Mouse (Mus musculus) hindbrain, postnatal 0 days (tissue): ENCODE measurements at regions not wholly inside any gene's neighbourhood (a gene's known extent, or its start where the extent isn't known, plus 50 kb on each side); places are given as distances from the start of the nearest gene placed in this dataset.

Experiments used
- ATAC-seq: fragments of 200-750 bp; cut with Nextera tagmentation; 2 replicates; pipeline ENCODE4 v1.8.0; 2017; ENCODE audit warnings: mild to moderate bottlenecking, moderate TSS enrichment, moderate library complexity
- DNase-seq: peaks from one replicate; pipeline ENCODE4 v3.0.0-alpha.2; 2015; ENCODE audit warnings: low spot score
- H3K27ac ChIP-seq: fragments of 300-500 bp; sonication (generic); 2 replicates; pipeline ENCODE4 v1.5.1; 2014; ENCODE audit warnings: mild to moderate bottlenecking
- H3K27me3 ChIP-seq: fragments of 300-500 bp; sonication (generic); 2 replicates; pipeline ENCODE4 v1.6.1; 2014; ENCODE audit warnings: low read length, mixed read lengths; ENCODE audit not compliant: insufficient read depth
- H3K36me3 ChIP-seq: fragments of 300-500 bp; sonication (generic); 2 replicates; pipeline ENCODE4 v1.6.1; 2014; ENCODE audit warnings: low read length, mixed read lengths; ENCODE audit not compliant: insufficient read depth
- H3K4me1 ChIP-seq: fragments of 300-500 bp; sonication (generic); 2 replicates; pipeline ENCODE4 v1.6.1; 2014; ENCODE audit warnings: antibody characterized with exemption, low read length, mixed read lengths; ENCODE audit not compliant: insufficient read depth
- H3K4me2 ChIP-seq: fragments of 300-500 bp; sonication (generic); 2 replicates; pipeline ENCODE4 v1.6.1; 2014; ENCODE audit warnings: low read depth, mild to moderate bottlenecking, low read length, moderate library complexity, mixed read lengths
- H3K4me3 ChIP-seq: fragments of 300-500 bp; sonication (generic); 2 replicates; pipeline ENCODE4 v1.5.1; 2014; ENCODE audit warnings: low read length
- H3K9ac ChIP-seq: fragments of 300-500 bp; sonication (generic); replicated peaks from 2 replicates; pipeline ENCODE4 v1.6.1; 2014; ENCODE audit warnings: mild to moderate bottlenecking, low read length, moderate library complexity, mixed read lengths
- H3K9me3 ChIP-seq: fragments of 300-500 bp; sonication (generic); 2 replicates; pipeline ENCODE4 v1.6.1; 2016; ENCODE audit warnings: low read length, mixed read lengths
- CTCF ChIP-seq: IDR thresholded peaks from 2 replicates; pipeline ENCODE4 v1.5.1; 2016; ENCODE audit warnings: antibody characterized with exemption, control low read depth, low read depth
- WGBS: fragments of 180-500 bp; shearing (Covaris S2); extraction: QIAGEN DNeasy Blood & Tissue Kit; methylation state at CpG from one replicate; pipeline ENCODE4 v1.1.7; 2014; 5-methylcytosine and 5-hydroxymethylcytosine counted together

GRCm38 (mm10) chr2:170252255-170253034, 104.5 kb upstream of the Zfp217 start:
- H3K4me1 ChIP-seq = no peaks in the 10 kb centered on the region
- DNase-seq (peak; percentile 21), ATAC-seq (no peak)
- H3K9ac ChIP-seq = no peak overlapping the region
- TF ChIP-seq CTCF = no peak
- H3K36me3 ChIP-seq = no peaks in the 10 kb centered on the region
- no peaks in the 10 kb centered on the region for H3K9me3 ChIP-seq
- H3K27ac ChIP-seq = no peak overlapping the region
- H3K27me3 ChIP-seq = no peaks in the 10 kb centered on the region
- no peak overlapping the region for H3K4me3 ChIP-seq
- WGBS = 59% methylated on average over 14 of the region's 14 CpGs
- no peak overlapping the region for H3K4me2 ChIP-seq

DNA sequence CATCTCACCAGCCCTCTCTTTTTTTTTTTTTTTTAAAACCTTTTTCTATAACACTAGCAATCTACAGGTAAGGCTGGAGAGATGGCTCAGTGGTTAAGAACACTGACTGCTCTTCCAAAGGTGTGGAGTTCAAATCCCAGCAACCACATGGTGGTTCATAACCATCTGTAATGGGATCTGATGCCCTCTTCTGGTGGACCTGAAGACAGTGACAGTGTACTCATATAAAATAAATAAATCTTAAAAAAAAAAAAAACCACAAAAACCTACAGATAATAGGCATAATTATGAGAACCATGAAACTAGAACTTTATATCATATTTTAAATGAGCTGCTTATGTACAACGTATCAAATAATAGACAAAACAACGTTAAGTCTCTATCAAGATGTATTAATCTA, 102.8 kb upstream of the Zfp217 start:
- Histone ChIP-seq H3K4me2 (no peak overlapping the region), H3K9ac (no peak overlapping the region), H3K4me1 (no peaks in the 10 kb centered on the region), H3K4me3 (no peak overlapping the region), H3K27ac (no peak overlapping the region), H3K36me3 (no peaks in the 10 kb centered on the region), H3K9me3 (no peaks in the 10 kb centered on the region), H3K27me3 (no peaks in the 10 kb centered on the region)
- DNase-seq (no peak), ATAC-seq (no peak)
- no peak for TF ChIP-seq CTCF
- 94% methylated on average over 2 of the region's 2 CpGs for WGBS

DNA sequence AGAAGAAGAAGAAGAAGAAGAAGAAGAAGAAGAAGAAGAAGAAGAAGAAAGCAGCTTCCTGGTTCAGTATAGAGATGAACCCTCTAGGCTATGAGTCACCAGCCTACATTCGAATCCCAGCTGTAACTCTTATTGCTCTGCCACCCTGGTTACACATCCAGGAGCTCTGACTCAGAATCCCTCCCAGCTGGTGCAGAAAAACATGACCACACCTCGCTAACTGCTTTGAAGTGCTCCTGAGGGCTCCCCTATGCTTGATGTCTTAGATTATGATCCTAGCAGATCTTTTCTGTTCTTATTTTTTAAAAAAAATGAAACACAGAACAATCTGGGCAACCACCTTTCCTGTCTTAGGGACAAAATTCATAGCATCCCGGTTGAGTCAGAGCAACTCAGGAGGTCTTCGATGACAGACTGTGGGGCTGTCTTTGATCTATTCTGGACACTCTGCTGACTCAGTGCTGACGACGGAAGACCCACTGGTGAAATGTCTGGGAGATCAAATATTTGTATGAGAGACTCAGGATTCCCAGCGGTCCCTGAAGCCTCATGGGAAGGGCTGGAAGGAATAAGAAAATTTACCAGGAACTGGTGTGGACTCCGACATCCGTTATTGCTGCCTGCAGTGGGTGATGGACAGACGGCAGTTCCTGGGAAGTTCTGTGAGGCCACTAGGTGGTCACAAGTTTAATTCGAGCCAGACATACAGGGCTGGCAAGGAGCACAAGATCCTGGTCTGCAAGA, 100.0 kb upstream of the Zfp217 start:
- H3K4me1 ChIP-seq = no peaks in the 10 kb centered on the region
- H3K9me3 ChIP-seq = no peaks in the 10 kb centered on the region
- no peak for TF ChIP-seq CTCF
- no peaks in the 10 kb centered on the region for H3K36me3 ChIP-seq
- no peak overlapping the region for H3K9ac ChIP-seq
- no peaks in the 10 kb centered on the region for H3K27me3 ChIP-seq
- ATAC-seq (no peak), DNase-seq (no peak)
- H3K4me3 ChIP-seq = no peak overlapping the region
- no peak overlapping the region for H3K4me2 ChIP-seq
- no peak overlapping the region for H3K27ac ChIP-seq
- WGBS = 71% methylated on average over 11 of the region's 11 CpGs

DNA sequence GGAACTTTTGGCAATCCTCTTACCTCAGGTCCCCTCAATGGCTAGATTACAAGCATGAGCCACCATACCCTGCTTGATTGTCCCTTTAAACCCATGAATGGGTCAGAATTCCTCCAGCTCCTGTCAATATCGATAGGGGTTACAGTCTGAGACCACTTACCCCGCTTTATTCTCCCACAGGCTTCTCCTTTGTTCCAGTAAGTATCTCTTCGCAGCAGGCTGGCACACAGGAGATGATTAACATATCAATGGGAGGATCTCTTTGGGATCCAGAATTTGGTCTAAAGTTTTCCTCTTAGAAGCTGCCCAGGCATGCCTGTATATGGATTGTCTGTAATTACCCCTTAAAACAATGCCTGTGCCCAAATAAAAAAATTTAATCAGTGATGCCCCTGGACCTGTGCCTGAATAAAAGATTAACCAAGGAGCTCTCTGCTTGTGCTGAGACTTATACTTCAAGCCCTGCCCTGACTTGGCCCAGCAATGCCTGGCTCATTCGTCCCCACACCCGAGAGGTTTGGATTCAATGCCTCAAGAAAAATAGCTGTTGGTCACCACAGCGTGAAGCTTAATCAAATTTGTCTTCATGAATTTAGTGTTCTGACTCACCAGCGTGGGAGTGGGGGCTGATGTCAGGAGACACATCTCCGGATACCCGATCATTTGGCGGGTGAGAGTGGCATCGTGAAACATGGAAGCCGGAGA, 97.9 kb upstream of the Zfp217 start:
- Histone ChIP-seq H3K4me1 (no peaks in the 10 kb centered on the region), H3K27me3 (no peaks in the 10 kb centered on the region), H3K27ac (no peak overlapping the region), H3K36me3 (no peaks in the 10 kb centered on the region), H3K9me3 (no peaks in the 10 kb centered on the region), H3K4me3 (no peak overlapping the region), H3K4me2 (peak overlapping the region; percentile 17; the same call in 1 of the 2 replicates), H3K9ac (no peak overlapping the region)
- 13% methylated on average over 12 of the region's 12 CpGs for WGBS
- TF ChIP-seq CTCF = no peak
- ATAC-seq = no peak
- peak; percentile 22 for DNase-seq

DNA sequence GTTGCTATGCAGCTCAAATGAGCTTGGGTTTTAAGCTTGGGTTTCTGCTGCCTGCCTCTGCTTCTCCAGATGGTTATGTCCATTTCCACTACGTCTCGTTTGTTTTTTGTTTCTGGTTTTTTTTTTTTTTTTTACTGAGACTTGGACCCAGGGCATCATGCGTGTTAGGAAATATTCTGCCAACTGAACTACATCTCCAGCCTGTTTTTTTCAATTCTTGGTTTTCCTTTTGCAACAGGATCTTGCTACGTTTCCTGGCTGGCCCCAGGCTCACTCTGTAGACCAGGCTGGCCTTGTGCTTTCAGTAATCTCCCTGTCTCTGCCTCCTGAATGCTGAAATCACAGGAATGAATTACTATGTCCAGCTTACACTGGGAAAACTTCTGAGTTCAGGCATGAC, 96.2 kb upstream of the Zfp217 start:
- Histone ChIP-seq H3K9me3 (no peaks in the 10 kb centered on the region), H3K36me3 (no peaks in the 10 kb centered on the region), H3K27ac (no peak overlapping the region), H3K4me3 (no peak overlapping the region), H3K4me2 (no peak overlapping the region), H3K4me1 (no peaks in the 10 kb centered on the region), H3K27me3 (no peaks in the 10 kb centered on the region), H3K9ac (no peak overlapping the region)
- no peak for TF ChIP-seq CTCF
- DNase-seq (no peak), ATAC-seq (no peak)
- 65% methylated on average over 4 of the region's 4 CpGs for WGBS

DNA sequence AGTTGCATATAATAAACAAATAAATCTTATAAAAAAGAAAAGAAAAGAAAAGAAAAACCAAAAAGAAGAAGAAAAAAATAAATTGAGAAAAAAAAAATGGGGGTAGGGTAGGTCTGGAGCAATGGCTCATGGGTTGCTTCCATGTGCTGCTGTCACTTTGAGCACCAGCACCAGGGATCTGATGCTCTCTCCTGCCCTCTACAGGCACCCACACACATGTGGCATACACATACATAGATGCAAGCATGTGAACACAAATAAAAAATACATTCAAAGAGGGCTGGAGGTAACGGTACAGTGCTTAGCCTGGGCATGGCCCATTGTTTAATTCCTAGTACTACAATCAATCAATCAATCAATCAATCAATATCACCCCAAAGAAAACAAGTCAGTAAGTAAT, 90.1 kb upstream of the Zfp217 start:
- DNase-seq = no peak
- ATAC-seq = no peak
- H3K9ac ChIP-seq = no peak overlapping the region
- H3K27ac ChIP-seq = no peak overlapping the region
- peak; percentile 32 for TF ChIP-seq CTCF
- H3K36me3 ChIP-seq = no peaks in the 10 kb centered on the region
- H3K9me3 ChIP-seq = no peaks in the 10 kb centered on the region
- no peaks in the 10 kb centered on the region for H3K4me1 ChIP-seq
- no peak overlapping the region for H3K4me3 ChIP-seq
- H3K4me2 ChIP-seq = no peak overlapping the region
- 78% methylated on average over 1 of the region's 1 CpGs for WGBS
- H3K27me3 ChIP-seq = no peaks in the 10 kb centered on the region
